Mouse (Mus musculus) MEL (cell line): ENCODE results near the gene Med12l. TPM values are rescaled to one million over a fixed set of nuclear protein-coding genes. Genes with fewer than 3 reads are reported as not detected.
A peak's percentile ranks its signal among the peaks of the same experiment; 100 is the strongest.

Experiments used
- DNase-seq: peaks from one replicate; pipeline ENCODE4 v3.0.0; 2011; ENCODE audit warnings: low read depth, low spot score
- H3K27ac ChIP-seq: 2 replicates; pipeline ENCODE4 v1.5.1; 2012; ENCODE audit warnings: low read depth, mild to moderate bottlenecking, control low read depth, low read length, moderate library complexity; ENCODE audit not compliant: control insufficient read depth
- H3K27me3 ChIP-seq, 2 experiments: fragments of 150-350 bp in 1 of 2; sonication (generic) in 1 of 2; 2 replicates each; pipeline ENCODE4 v1.6.1; 2012; ENCODE audit warnings: low read length in 2 of 2, mild to moderate bottlenecking in 2 of 2, improper control_type of control experiment in 1 of 2, moderate library complexity in 1 of 2; ENCODE audit not compliant: insufficient read depth in 2 of 2, control insufficient read depth in 1 of 2
- H3K36me3 ChIP-seq, 2 experiments: 2 replicates each; pipeline ENCODE4 v1.6.1; 2012 to 2014; ENCODE audit warnings: low read length in 2 of 2, improper control_type of control experiment in 1 of 2, inconsistent platforms in 1 of 2, mild to moderate bottlenecking in 1 of 2; ENCODE audit not compliant: insufficient read depth in 2 of 2, control insufficient read depth in 1 of 2
- H3K4me1 ChIP-seq, 2 experiments: fragments of 150-350 bp in 1 of 2; sonication (generic) in 1 of 2; 2 replicates each; pipeline ENCODE4 v1.6.1; 2012; ENCODE audit warnings: low read length in 2 of 2, improper control_type of control experiment in 1 of 2, mild to moderate bottlenecking in 1 of 2; ENCODE audit not compliant: insufficient read depth in 2 of 2, control insufficient read depth in 1 of 2
- H3K4me3 ChIP-seq, 2 experiments: fragments of 150-350 bp in 1 of 2; sonication (generic) in 1 of 2; 2 replicates each; pipeline ENCODE4 v1.5.1; 2012; ENCODE audit warnings: low read depth in 2 of 2, low read length in 2 of 2, mild to moderate bottlenecking in 2 of 2, moderate library complexity in 2 of 2, control low read depth in 1 of 2, improper control_type of control experiment in 1 of 2; ENCODE audit not compliant: control insufficient read depth in 1 of 2, insufficient read depth in 1 of 2
- H3K79me2 ChIP-seq: 2 replicates; pipeline ENCODE4 v1.6.1; 2012; ENCODE audit warnings: mild to moderate bottlenecking, low read length, moderate library complexity; ENCODE audit not compliant: control insufficient read depth, poor library complexity, insufficient read depth
- H3K9ac ChIP-seq: 2 replicates; pipeline ENCODE4 v1.6.1; 2012; ENCODE audit warnings: low read depth, mild to moderate bottlenecking, control low read depth, low read length, moderate library complexity; ENCODE audit not compliant: control insufficient read depth, poor library complexity, severe bottlenecking
- H3K9me3 ChIP-seq: fragments of 150-350 bp; sonication (generic); replicated peaks from 2 replicates; pipeline ENCODE4 v1.6.1; 2012; ENCODE audit warnings: mild to moderate bottlenecking, low read length, improper control_type of control experiment, moderate library complexity; ENCODE audit not compliant: insufficient read depth
- CHD2 ChIP-seq: IDR thresholded peaks from 2 replicates; pipeline ENCODE4 v1.6.1; 2011; ENCODE audit warnings: low read length, improper control_type of control experiment
- EP300 ChIP-seq, 2 experiments: IDR thresholded peaks; 2 replicates each; pipeline ENCODE4 v1.6.1; 2011; ENCODE audit warnings: improper control_type of control experiment in 2 of 2, low read length in 2 of 2, low read depth in 1 of 2, mild to moderate bottlenecking in 1 of 2
- ETS1 ChIP-seq: IDR thresholded peaks from 2 replicates; pipeline ENCODE4 v1.6.1; 2012; ENCODE audit warnings: low read depth, mild to moderate bottlenecking, inconsistent platforms, low read length, improper control_type of control experiment, moderate library complexity
- GABPA ChIP-seq: IDR thresholded peaks from 2 replicates; pipeline ENCODE4 v1.6.1; 2012; ENCODE audit warnings: low read depth, mild to moderate bottlenecking, inconsistent platforms, low read length, improper control_type of control experiment, moderate library complexity
- GATA1 ChIP-seq: IDR thresholded peaks from 2 replicates; pipeline ENCODE4 v1.6.1; 2011; ENCODE audit warnings: low read depth, low read length, improper control_type of control experiment
- MAZ ChIP-seq: IDR thresholded peaks from 2 replicates; pipeline ENCODE4 v1.6.1; 2012; ENCODE audit warnings: low read depth, mild to moderate bottlenecking, inconsistent platforms, low read length, improper control_type of control experiment
- MEF2A ChIP-seq: IDR thresholded peaks from 2 replicates; pipeline ENCODE4 v1.6.1; 2014; ENCODE audit warnings: low read depth, mild to moderate bottlenecking, inconsistent platforms, low read length, improper control_type of control experiment; ENCODE audit not compliant: poor library complexity, insufficient replicate concordance, severe bottlenecking; ENCODE audit errors: extremely low read depth
- MYB ChIP-seq: IDR thresholded peaks from 2 replicates; pipeline ENCODE4 v1.6.1; 2011; ENCODE audit warnings: mild to moderate bottlenecking, low read depth, low read length, improper control_type of control experiment
- MYC ChIP-seq: IDR thresholded peaks from 2 replicates; pipeline ENCODE4 v1.6.1; 2011; ENCODE audit warnings: low read depth, mild to moderate bottlenecking, low read length, improper control_type of control experiment, moderate library complexity
- NELFE ChIP-seq: IDR thresholded peaks from 2 replicates; pipeline ENCODE4 v1.6.1; 2011; ENCODE audit warnings: low read depth, low read length, improper control_type of control experiment
- POLR2A ChIP-seq, 2 experiments: IDR thresholded peaks; 2 replicates each; pipeline ENCODE4 v1.6.1; 2011 to 2012; ENCODE audit warnings: low read length in 2 of 2, mild to moderate bottlenecking in 2 of 2, control low read depth in 1 of 2, improper control_type of control experiment in 1 of 2, low read depth in 1 of 2, moderate library complexity in 1 of 2; ENCODE audit not compliant: control insufficient read depth in 1 of 2, insufficient read depth in 1 of 2, poor library complexity in 1 of 2
- POLR2AphosphoS2 ChIP-seq: IDR thresholded peaks from 2 replicates; pipeline ENCODE4 v1.6.1; 2011; ENCODE audit warnings: low read length, improper control_type of control experiment
- POLR2AphosphoS5 ChIP-seq: IDR thresholded peaks from 2 replicates; pipeline ENCODE4 v1.6.1; 2012; ENCODE audit warnings: low read depth, borderline replicate concordance, mild to moderate bottlenecking, inconsistent platforms, low read length, moderate library complexity, mixed read lengths
- SMC3 ChIP-seq: IDR thresholded peaks from 2 replicates; pipeline ENCODE4 v1.6.1; 2011; ENCODE audit warnings: low read depth, low read length, improper control_type of control experiment
- TAL1 ChIP-seq: IDR thresholded peaks from 2 replicates; pipeline ENCODE4 v1.6.1; 2012; ENCODE audit warnings: mild to moderate bottlenecking, inconsistent platforms, low read length, moderate library complexity, mixed read lengths
- UBTF ChIP-seq: IDR thresholded peaks from 2 replicates; pipeline ENCODE4 v1.6.1; 2012; ENCODE audit warnings: low read depth, mild to moderate bottlenecking, inconsistent platforms, low read length, improper control_type of control experiment, moderate library complexity, borderline replicate concordance; ENCODE audit not compliant: insufficient read depth
- USF1 ChIP-seq: IDR thresholded peaks from 2 replicates; pipeline ENCODE4 v1.6.1; 2014; ENCODE audit warnings: low read depth, mild to moderate bottlenecking, inconsistent platforms, low read length, improper control_type of control experiment, moderate library complexity
- ZMIZ1 ChIP-seq: IDR thresholded peaks from 2 replicates; pipeline ENCODE4 v1.6.1; 2012; ENCODE audit warnings: low read depth, mild to moderate bottlenecking, inconsistent platforms, low read length, improper control_type of control experiment, moderate library complexity
- polyA plus RNA-seq, 2 experiments: library from polyadenylated mRNA; stranded (reverse) in 1 of 2; unstranded in 1 of 2; fragments of >175 nt in 1 of 2; fragments of >200 nt in 1 of 2; gene quantifications; 2 replicates each; pipeline versions ENCODE4 v1.2.1 to v1.2.4; 2012; ENCODE audit warnings: low replicate concordance in 2 of 2, low read depth in 1 of 2; ENCODE audit not compliant: insufficient read length in 2 of 2, insufficient read depth in 1 of 2, missing spikeins in 1 of 2
- total RNA-seq: library from RNA; depleted of rRNA; stranded (reverse); fragments of 300-350 nt; gene quantifications from 2 replicates; pipeline ENCODE4 v1.2.3, GENCODE M21; 2012

Med12l gene
- total and polyA plus RNA-seq, 3 experiments = 0.03 TPM; not detected in 2

DNA sequence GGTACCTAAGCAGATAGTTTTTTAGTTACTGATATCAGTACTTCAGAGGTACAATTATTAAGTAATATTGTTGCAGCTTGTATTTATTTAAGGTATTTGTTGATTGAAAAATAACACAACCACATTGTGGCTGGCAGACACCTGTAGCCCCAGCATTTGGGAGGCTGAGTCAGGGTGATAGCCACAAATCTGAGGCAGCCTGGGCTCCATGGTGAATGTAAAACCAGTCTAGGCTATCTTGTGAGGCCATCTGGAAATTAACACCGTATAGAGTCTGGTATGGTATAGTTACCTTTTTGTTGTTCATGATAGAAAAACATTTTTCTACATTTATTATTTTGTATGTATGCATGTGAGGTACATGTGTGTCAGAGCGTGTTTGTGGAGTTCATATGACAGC, 96.5 kb downstream of the Med12l start:
- no peaks in the 10 kb centered on the region for H3K79me2 ChIP-seq
- no peaks in the 10 kb centered on the region for H3K9me3 ChIP-seq
- H3K36me3 ChIP-seq = peaks cover 0 to 11% of the 10 kb centered on the region in 2 experiments; a peak in 2 of 4 replicates
- peaks cover 5 to 16% of the 10 kb centered on the region in 2 experiments for H3K4me1 ChIP-seq
- H3K4me3 ChIP-seq = no peak overlapping the region
- H3K27ac ChIP-seq = no peak overlapping the region
- no peak for DNase-seq
- H3K27me3 ChIP-seq = no peaks in the 10 kb centered on the region; a peak in 2 of 4 replicates
- H3K9ac ChIP-seq = no peak overlapping the region
- TF ChIP-seq MAZ (no peak), GABPA (no peak), ZMIZ1 (no peak), TAL1 (no peak), GATA1 (no peak), SMC3 (no peak), MEF2A (no peak), MYC (no peak)
- TF ChIP-seq, all 39 proteins: peak for 0

- peaks cover 5 to 16% of the 10 kb centered on the region in 2 experiments for H3K4me1 ChIP-seq
- H3K9ac ChIP-seq = no peak overlapping the region
- H3K9me3 ChIP-seq = no peaks in the 10 kb centered on the region
- TF ChIP-seq POLR2AphosphoS5 = no peak
- no peak for TF ChIP-seq POLR2AphosphoS2
- TF ChIP-seq GATA1 = peak; percentile 45
- TF ChIP-seq MYB = no peak
- TF ChIP-seq EP300 (IDR thresholded peaks at IDR 0.05; ENCODE audit: low read depth in 1 of 2, low read length in 2 of 2) = peak in 1 of 2 experiments; percentile 29; a peak in 1 of 4 replicates
- TF ChIP-seq POLR2A (IDR thresholded peaks at IDR 0.05; ENCODE audit: control insufficient read depth in 1 of 2, insufficient read depth in 1 of 2, low read depth in 1 of 2, low read length in 2 of 2, poor library complexity in 1 of 2) = no peak
- TF ChIP-seq USF1 = no peak
- TF ChIP-seq CHD2 = no peak
- peak; percentile 49; the same call in 1 of the 2 replicates for TF ChIP-seq ETS1
- peak; percentile 22; the same call in 1 of the 2 replicates for TF ChIP-seq TAL1
- TF ChIP-seq MEF2A = no peak
- no peak for TF ChIP-seq NELFE
- TF ChIP-seq UBTF = no peak
- TF ChIP-seq, all 39 proteins: peak for 4
- Histone ChIP-seq H3K79me2 (no peaks in the 10 kb centered on the region), H3K4me3 (no peak overlapping the region), H3K36me3 (peaks cover 0 to 11% of the 10 kb centered on the region in 2 experiments; a peak in 2 of 4 replicates), H3K27me3 (no peaks in the 10 kb centered on the region; a peak in 2 of 4 replicates), H3K27ac (no peak overlapping the region)
- peak; percentile 53 for DNase-seq
These were observed 98.8 kb downstream of the Med12l start for GRCm38 (mm10) chr3:59104462-59104861.
